Mouse (Mus musculus): ENCODE measurements around the gene Cacna1c. TPM values are rescaled to one million over a fixed set of nuclear protein-coding genes. Genes with fewer than 3 reads are reported as not detected.

Cacna1c gene
- total RNA-seq, 2 experiments from 2014 or later, result 86.4 to 90.0 TPM

DNA sequence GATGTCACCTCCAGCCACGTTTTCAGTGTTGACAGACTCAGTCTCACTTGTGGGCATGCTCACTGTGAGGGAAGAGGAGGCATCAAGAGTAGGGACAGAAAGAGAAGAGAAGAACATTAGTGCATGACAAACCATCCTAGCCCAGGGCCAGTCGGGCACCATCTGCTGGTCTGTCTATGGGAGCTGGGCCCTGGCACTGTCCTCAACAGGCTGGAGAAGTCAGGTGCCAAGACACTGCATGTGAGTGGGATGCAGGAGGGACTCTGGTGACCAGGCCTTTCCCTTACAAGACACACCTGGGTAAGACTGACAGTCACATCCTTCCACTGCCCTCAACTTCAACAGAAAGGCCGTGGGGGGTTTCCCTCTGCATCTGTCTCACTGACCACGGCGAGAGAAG is 482.9 kb downstream of the Cacna1c start:
- DNase-seq (ENCODE audit: low spot score in 2 of 2), result no peak
- TF ChIP-seq CTCF (conservative IDR thresholded peaks at IDR 0.05), result no peak
- no peak overlapping the region for H3K4me3 ChIP-seq

DNA sequence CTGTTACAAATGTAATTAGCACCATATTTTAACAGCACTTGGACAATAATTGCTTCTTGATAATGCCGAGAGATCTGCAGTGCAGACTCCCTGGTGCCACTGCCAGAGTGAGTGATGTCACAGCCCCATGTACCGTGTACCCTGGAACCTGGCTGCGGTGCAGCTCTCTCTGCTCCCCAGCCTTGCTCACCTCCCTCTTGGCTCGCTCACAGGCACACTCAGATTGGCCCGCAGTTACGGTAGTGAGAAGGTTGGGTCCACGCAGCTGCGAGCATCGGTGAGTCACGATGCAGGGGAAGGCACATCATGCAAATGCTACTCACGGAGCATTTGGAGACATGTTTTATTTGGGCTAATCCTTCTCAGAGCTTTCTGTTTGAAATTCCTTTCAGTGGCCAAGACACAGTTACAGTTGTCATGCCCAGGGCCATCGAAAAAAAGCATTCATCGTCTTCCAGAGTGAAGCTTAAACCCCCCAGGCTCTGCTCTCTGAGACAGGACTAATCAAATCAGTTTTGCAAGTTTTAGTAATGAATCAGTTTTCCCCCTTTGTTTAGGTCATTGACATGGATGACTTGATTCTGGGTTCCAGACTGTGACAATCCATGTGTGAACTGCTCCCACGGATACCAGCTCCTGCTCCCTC is 484.4 kb downstream of the Cacna1c start:
- Histone ChIP-seq H3K27ac (peak overlapping the region; percentile 46; the same call in 1 of the 2 replicates), H3K4me3 (no peak overlapping the region)
- DNase-seq (ENCODE audit: low spot score in 2 of 2), result peak; percentile 43 to 66
- no peak for TF ChIP-seq CTCF (conservative IDR thresholded peaks at IDR 0.05)

More for the DNA sequence above, 482.9 kb downstream of the Cacna1c start:
- H3K27ac ChIP-seq, result peak overlapping the region; percentile 10; the same call in 1 of the 2 replicates

DNA sequence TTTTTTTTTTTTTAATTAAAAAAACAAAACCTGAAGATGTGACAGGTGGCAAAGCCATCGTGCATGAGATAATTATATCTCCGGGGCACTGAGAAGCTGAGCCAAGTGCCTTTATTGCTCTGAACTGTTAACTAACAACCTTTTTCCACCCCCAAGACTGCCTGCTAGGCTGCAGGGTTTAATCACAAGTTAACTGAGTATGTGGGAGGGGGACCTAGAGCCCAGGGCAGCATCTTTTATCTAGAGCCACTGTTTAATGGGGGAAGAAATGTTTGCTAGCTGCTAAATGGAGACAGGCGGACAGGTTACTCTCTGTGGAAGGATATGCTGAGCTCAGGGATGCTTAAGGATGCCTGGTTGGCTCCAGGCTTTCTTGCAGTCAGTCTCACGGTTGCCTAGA is 489.2 kb downstream of the Cacna1c start:
- H3K27ac ChIP-seq, result no peak overlapping the region

DNA sequence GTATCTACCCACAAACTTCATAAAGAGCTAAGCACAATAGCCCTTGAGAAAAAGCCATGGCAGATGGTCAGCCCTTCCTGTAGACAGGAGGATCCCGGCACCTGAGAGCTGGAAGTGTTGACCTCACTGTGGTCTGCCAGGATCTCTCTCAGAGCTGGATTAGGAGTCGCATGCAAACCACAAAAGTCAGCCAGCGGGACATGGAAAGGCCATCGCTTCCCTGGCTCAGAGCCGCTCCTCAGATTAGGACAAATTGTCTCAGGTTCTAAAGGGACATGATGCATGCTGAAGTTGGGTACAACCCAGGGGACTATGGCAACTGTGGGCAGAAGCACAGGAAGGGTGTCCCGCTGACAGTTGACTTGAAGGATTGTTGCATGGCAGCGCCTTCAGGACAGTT is 490.4 kb downstream of the Cacna1c start:
- no peak for DNase-seq (ENCODE audit: low spot score in 2 of 2)
- no peak overlapping the region for H3K4me3 ChIP-seq
- TF ChIP-seq CTCF (conservative IDR thresholded peaks at IDR 0.05), result no peak
- H3K27ac ChIP-seq, result no peak overlapping the region

More for the DNA sequence above, 489.2 kb downstream of the Cacna1c start:
- no peak overlapping the region for H3K4me3 ChIP-seq
- no peak for DNase-seq (ENCODE audit: low spot score in 2 of 2)
- no peak for TF ChIP-seq CTCF (conservative IDR thresholded peaks at IDR 0.05)

DNA sequence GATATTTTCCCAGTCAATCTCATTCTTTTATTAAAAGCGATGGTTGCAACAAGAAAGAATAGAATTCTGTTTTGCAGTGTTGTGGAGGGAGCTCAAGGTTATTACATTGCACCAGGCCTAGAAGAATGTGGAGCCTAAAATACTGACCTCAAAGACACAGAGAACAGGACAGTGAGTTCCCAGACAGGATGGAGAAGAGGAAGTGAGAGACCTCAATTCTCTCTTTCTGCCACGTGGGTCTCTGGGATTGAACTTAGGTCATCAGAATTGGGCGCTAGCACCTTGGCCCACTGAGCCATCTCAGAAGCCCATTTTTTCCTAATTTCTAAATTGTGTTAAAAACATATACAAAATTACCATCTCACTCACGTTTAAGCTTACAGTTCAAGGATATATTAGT is 501.6 kb downstream of the Cacna1c start:
- Histone ChIP-seq H3K27ac (no peak overlapping the region), H3K4me3 (no peak overlapping the region)
- DNase-seq (ENCODE audit: low spot score in 2 of 2), result no peak
- TF ChIP-seq CTCF (conservative IDR thresholded peaks at IDR 0.05), result no peak

DNA sequence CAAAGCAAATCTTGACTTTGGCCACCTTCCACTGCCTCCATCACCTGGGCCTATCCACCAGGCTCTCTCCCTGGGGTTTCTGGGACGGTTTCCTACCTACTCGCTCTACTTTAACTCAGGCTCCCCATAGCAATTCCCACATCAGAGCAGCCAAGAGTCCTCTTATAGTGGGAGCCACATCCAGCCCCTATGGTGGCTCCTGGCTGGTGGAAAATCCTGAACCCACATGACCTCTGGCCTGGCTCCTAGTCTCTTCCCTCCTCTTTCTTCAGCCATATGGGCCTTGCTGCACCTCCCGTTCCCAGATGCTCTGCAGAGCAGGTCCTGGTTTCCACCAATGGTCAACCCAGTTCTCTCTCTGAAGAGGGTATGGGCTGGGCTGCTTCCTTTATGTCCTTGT is 506.8 kb downstream of the Cacna1c start:
- TF ChIP-seq CTCF (conservative IDR thresholded peaks at IDR 0.05), result no peak
- Histone ChIP-seq H3K27ac (no peak overlapping the region), H3K4me3 (no peak overlapping the region)
- no peak for DNase-seq (ENCODE audit: low spot score in 2 of 2)

DNA sequence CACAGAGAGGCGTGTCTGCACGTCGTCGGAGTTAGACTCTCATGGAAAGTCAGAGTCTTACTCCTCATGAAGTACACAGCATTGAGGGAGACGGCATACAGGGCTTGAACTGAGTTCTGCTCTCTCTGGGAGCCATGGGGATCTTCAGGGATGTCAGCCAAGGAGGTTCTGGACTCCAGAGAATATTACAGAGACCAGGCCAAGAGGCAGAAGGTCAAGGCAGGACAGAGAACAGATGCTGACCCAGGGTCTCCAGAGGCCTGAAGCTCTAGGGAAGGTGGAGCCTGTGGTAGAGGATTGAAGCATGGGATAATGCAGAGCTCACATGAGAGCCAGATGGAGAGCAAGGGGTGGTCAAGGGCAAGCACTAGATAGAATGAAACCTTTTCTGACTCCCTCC is 507.4 kb downstream of the Cacna1c start:
- no peak overlapping the region for H3K4me3 ChIP-seq
- no peak for DNase-seq (ENCODE audit: low spot score in 2 of 2)
- TF ChIP-seq CTCF (conservative IDR thresholded peaks at IDR 0.05), result no peak
- H3K27ac ChIP-seq, result no peak overlapping the region

DNA sequence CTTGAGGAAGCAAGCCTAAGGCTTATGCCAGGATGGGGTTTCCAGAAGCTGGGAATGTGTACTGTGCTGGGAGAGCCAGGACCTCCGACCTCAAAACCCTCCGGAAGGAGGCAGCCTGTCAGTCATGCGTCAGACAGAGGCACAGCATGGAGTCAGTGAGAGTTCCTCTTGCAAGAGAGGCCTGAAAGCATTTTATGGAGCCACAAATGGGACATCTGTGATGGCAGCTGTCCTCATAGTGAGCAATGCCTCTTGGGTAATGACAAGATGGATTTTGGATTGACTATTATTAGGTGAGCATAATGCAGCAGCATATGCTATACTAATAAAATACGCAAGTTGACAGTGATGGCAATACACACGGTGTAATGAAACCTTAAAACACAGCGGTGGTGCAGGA is 515.4 kb downstream of the Cacna1c start:
- no peak for TF ChIP-seq CTCF (conservative IDR thresholded peaks at IDR 0.05)

DNA sequence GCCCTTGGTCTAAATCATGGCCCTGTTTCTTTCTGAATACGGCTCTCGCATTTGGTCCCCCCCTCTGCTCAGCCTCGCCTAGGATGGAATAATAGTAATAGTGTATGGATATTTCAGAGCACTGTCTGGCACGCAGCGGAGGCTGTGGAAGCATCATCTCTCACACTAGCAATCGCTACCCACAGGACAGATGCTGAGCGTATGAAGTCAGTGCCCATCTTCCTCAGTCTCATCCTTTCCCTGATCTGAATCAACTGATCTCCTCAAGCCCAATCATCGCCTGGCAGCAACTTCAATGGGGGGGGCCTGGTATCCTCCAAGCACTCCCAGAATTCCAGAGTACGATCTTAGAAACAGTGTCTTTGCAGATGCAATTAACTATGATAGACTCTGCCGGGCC is 518.2 kb downstream of the Cacna1c start:
- no peak for TF ChIP-seq CTCF (conservative IDR thresholded peaks at IDR 0.05)
- DNase-seq (ENCODE audit: low spot score in 2 of 2), result peak in 1 of 2 experiments; percentile 19
- peak overlapping the region; percentile 43; the same call in 1 of the 2 replicates for H3K27ac ChIP-seq
- H3K4me3 ChIP-seq, result no peak overlapping the region

More for the DNA sequence above, 515.4 kb downstream of the Cacna1c start:
- Histone ChIP-seq H3K27ac (peak overlapping the region; percentile 56), H3K4me3 (no peak overlapping the region)
- DNase-seq (ENCODE audit: low spot score in 2 of 2), result peak; percentile 77 to 81

DNA sequence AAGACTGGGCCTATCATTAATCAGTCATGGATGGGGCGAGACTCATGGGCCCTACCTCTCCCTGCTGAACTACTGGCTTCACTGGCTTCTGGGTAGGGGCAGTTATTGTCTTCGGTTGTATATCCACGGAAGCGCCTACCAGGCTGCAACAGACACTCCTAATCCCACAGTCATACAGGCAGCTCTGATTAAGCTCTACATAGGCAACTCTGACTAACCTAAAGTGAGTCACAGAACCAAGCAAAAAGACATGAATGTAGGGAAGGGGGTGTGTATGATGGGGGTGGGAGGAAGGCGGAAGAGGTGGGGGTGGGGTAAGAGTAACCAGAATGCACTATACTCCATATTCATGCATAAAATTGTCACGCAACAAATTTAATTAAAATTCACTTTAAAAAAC is 518.9 kb downstream of the Cacna1c start:
- no peak overlapping the region for H3K4me3 ChIP-seq
- TF ChIP-seq CTCF (conservative IDR thresholded peaks at IDR 0.05), result no peak
- no peak for DNase-seq (ENCODE audit: low spot score in 2 of 2)
- H3K27ac ChIP-seq, result peak overlapping the region; percentile 12; the same call in 1 of the 2 replicates

DNA sequence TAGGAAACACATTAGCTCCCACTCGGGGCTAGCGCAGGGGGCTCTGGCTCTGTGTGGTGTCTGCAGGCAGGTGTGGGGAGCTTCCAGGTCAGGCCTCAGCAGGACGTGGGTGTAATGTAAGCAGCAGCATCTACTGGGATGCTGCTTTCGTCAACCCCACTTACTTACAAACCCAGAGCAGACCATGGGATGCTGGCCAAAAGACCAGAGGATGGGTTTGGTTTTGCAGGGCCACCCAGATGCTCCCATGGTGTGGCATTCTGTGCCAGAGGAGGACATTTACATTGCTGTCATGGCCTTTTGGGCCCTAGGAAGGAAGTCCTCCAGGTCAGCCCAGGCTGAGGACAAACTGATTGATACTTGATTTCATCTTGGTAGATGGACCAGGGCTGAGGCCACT is 521.4 kb downstream of the Cacna1c start:
- H3K4me3 ChIP-seq, result no peak overlapping the region
- peak overlapping the region; percentile 48; the same call in 1 of the 2 replicates for H3K27ac ChIP-seq
- TF ChIP-seq CTCF (conservative IDR thresholded peaks at IDR 0.05), result no peak
- DNase-seq (ENCODE audit: low spot score in 2 of 2), result no peak

DNA sequence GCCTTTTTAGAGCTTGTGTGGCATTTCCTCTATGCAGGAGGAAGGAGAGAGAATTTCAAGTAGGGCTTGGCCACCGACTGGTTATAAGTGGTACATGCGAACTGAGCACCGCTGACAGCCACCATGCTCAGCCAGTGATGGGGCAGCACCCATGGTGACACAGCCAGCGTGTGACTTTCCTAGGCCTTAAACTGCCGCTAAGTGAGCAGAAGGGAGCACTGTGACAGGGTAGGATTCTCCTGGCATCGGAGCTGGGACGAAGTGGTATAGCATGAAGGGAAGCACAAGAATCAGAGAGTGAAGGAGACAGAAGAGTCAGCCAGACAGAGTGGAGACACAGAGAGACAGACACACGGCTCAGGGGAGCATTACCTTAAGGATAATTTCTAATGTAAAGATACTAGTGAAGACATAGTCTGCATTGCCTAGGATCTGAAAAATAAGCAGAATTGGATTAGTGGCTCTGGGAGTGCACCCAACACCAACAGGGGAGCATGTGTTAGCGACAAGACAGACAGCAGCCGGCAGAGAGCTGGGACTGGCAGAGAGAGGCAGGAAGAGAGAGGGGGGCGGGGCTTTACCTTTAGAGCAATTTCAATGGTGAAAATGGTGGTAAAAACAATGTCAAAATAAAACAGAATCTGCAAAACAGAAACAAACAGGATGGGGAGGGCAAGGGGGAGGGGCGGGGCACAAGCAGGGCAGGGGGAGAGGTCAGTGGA is 522.1 kb downstream of the Cacna1c start:
- peak; percentile 54 to 64 for DNase-seq (ENCODE audit: low spot score in 2 of 2)
- H3K27ac ChIP-seq, result peak overlapping the region; percentile 65
- H3K4me3 ChIP-seq, result no peak overlapping the region
- TF ChIP-seq CTCF (conservative IDR thresholded peaks at IDR 0.05), result no peak

DNA sequence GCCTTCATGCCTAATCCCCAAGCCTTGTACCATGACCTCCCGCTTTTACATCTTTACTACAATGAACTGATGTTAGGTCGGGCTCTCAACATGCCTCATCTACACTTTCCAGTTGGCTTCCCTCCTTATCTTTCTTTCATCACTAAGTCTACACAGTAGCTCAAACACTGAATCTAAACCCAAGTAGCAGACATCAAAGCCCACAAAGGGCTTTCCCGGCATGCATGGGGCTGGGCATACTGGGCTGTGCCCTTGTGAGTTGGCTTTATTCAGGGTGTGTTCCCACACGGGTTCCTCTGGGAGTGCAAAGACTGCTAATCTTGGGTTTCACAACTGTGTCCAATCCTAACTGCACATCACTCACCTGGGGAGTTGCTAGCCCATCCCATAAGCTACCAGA is 542.9 kb downstream of the Cacna1c start:
- no peak for TF ChIP-seq CTCF (conservative IDR thresholded peaks at IDR 0.05)
- Histone ChIP-seq H3K4me3 (no peak overlapping the region), H3K27ac (no peak overlapping the region)
- DNase-seq (ENCODE audit: low spot score in 2 of 2), result no peak

Measured in layer of hippocampus, adult 2 months (tissue).